Mouse (Mus musculus): ENCODE results near the gene Krtap31-2.

Gene Krtap31-2

GRCm38 (mm10) chr11:99935991-99936390 is at the start of gene Krtap31-2:
Gene Krtap31-2 (plus strand): TSS chr11:99936291.
- DNase-seq, result no peak

- no peak for DNase-seq
These were observed 28.5 kb upstream of the Krtap31-2 start, which contains the start of gene Krtap31-1 for GRCm38 (mm10) chr11:99907620-99908019. Gene Krtap31-1 (plus strand): TSS chr11:99907920.

- no peak for DNase-seq
These were observed 21.6 kb upstream of the Krtap31-2 start, which contains the start of gene Gm11565 for GRCm38 (mm10) chr11:99914451-99914850. Gene Gm11565 (plus strand): TSS chr11:99914751.

- no peak for DNase-seq
These were observed 1.7 kb downstream of the Krtap31-2 start for GRCm38 (mm10) chr11:99937751-99938264.

- DNase-seq, result no peak
These were observed 12.1 kb downstream of the Krtap31-2 start, which contains the start of gene Krtap9-5 for GRCm38 (mm10) chr11:99948175-99948574. Gene Krtap9-5 (plus strand): TSS chr11:99948475.

- DNase-seq, result peak in 1 of 2 experiments; percentile 9
These were observed 28.1 kb downstream of the Krtap31-2 start for GRCm38 (mm10) chr11:99964213-99964612.

GRCm38 (mm10) chr11:99965961-99966360 is 29.9 kb downstream of the Krtap31-2 start:
- no peak for DNase-seq

- no peak for DNase-seq
These were observed 42.9 kb downstream of the Krtap31-2 start, which contains the start of gene Krtap29-1 for GRCm38 (mm10) chr11:99978953-99979352. Gene Krtap29-1 (minus strand): TSS chr11:99979053.

- DNase-seq, result no peak
These were observed 46.6 kb downstream of the Krtap31-2 start for GRCm38 (mm10) chr11:99982731-99983130.

GRCm38 (mm10) chr11:99983442-99983841 is 47.4 kb downstream of the Krtap31-2 start:
- no peak for DNase-seq

GRCm38 (mm10) chr11:99985291-99986092 is 49.4 kb downstream of the Krtap31-2 start:
- DNase-seq, result peak; percentile 27 to 46

GRCm38 (mm10) chr11:99986180-99986647 is 50.1 kb downstream of the Krtap31-2 start, which contains the start of gene Krtap16-1:
Gene Krtap16-1 (minus strand): TSS chr11:99986597.
- DNase-seq, result no peak

Data from kidney, postnatal 4 days (tissue).